Mouse (Mus musculus) erythroblast, embryonic 14.5 days (primary cell): ENCODE results near the gene Rora.

Experiments used
- GATA1 ChIP-seq: IDR thresholded peaks from 2 replicates; pipeline ENCODE4 v1.6.1; 2012; ENCODE audit warnings: low read length, inconsistent platforms, mixed read lengths
- TAL1 ChIP-seq: IDR thresholded peaks from 3 replicates; pipeline ENCODE4 v1.6.1; 2012; ENCODE audit warnings: low read length, inconsistent platforms, mixed read lengths

DNA sequence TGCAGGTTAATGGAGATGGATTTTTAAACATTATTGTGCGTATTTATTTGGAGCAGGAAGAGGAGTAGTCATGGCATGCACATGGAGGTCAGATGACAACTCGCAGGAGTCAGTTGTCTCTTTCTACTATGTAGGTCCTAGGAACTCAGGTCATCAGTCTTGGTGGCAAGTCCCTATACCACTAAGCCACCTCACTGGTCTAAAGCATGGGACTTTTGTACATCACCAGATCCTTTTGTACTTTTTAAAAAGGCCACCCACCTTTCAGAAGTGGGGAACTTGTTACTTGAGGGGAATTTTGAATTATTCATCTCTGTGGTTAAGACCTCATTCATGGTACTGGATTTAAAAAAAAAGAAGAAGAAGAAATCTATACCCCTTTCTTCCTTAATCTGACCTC is 696.0 kb downstream of the Rora start:
- no peak for TF ChIP-seq TAL1
- TF ChIP-seq GATA1: no peak
